Mouse (Mus musculus): ENCODE measurements around the gene Ntm. TPM values are rescaled to one million over a fixed set of nuclear protein-coding genes. Genes with fewer than 3 reads are reported as not detected.
A peak's percentile ranks its signal among the peaks of the same experiment; 100 is the strongest.

The Ntm gene
- polyA plus RNA-seq, 1 experiment from 2014 or later: 26.5 TPM

DNA sequence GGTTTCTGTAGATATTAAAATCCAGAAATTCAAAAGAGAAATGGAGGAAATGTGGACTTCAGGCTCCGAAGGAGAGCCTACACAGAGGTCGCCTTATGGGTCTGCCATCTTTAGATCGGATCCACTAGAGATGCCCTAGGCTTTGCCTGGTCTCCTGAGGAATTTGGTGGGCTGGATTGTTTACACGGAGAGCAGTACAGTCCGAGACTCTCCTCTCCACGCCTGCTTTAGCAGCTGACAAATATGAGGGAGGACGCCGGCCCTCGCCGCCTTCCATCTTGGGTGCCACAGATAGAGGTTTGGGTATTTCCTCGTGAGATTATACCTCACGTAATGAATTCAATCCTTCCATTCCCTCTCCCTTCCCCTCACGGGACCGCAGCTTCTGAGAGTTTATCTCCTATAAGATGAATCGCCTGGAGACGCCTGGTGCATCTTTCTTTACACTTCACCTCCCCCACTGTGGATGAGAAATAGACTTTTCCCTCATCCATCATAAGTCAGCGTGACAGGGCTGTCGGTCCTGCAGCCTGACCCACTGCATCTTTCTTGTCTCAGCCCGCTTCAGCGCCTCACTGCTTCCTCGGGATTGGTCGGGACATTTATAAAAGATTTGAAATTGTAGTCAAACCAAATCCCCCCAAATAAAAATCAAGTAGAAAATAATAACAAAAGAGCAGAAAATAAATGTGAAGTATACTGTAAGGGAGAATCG lies 191.7 kb downstream of the Ntm start:
- Histone ChIP-seq H3K4me1 (replicated peaks) (peaks cover 8% of the 10 kb centered on the region; the same call in 1 of the 2 replicates), H3K4me3 (no peak overlapping the region), H3K36me3 (no peaks in the 10 kb centered on the region), H3K4me2 (peak overlapping the region; percentile 27; the same call in 1 of the 2 replicates), H3K27me3 (no peaks in the 10 kb centered on the region), H3K9me3 (replicated peaks) (no peaks in the 10 kb centered on the region), H3K27ac (no peak overlapping the region), H3K9ac (no peak overlapping the region)
- WGBS: 47% methylated on average over 23 of the region's 23 CpGs
- no peak for ATAC-seq (replicated peaks; ENCODE audit: insufficient number of reproducible peaks, insufficient read depth, low FRiP score, low read depth)

DNA sequence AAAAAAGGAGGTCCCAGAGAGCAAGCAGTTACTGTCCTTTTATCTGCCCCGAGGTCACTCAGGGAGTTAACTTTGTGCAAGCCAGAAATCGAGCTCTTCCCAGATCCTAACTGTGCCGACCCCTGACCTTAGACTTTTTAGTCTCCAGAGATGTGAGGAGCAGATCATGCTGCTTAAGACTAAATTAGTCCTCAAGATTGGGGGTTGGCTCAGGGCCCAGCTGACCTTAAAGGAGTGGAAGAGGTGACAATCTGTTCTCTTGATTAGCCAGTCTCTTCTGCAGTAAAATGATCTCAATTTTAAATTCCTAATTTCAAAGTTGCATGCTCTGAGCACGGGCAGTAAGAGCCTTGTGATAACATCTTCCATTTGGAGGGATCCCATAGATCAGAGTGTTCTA lies 193.6 kb downstream of the Ntm start:
- H3K27me3 ChIP-seq: no peaks in the 10 kb centered on the region
- H3K36me3 ChIP-seq: no peaks in the 10 kb centered on the region
- WGBS: 51% methylated on average over 4 of the region's 4 CpGs

DNA sequence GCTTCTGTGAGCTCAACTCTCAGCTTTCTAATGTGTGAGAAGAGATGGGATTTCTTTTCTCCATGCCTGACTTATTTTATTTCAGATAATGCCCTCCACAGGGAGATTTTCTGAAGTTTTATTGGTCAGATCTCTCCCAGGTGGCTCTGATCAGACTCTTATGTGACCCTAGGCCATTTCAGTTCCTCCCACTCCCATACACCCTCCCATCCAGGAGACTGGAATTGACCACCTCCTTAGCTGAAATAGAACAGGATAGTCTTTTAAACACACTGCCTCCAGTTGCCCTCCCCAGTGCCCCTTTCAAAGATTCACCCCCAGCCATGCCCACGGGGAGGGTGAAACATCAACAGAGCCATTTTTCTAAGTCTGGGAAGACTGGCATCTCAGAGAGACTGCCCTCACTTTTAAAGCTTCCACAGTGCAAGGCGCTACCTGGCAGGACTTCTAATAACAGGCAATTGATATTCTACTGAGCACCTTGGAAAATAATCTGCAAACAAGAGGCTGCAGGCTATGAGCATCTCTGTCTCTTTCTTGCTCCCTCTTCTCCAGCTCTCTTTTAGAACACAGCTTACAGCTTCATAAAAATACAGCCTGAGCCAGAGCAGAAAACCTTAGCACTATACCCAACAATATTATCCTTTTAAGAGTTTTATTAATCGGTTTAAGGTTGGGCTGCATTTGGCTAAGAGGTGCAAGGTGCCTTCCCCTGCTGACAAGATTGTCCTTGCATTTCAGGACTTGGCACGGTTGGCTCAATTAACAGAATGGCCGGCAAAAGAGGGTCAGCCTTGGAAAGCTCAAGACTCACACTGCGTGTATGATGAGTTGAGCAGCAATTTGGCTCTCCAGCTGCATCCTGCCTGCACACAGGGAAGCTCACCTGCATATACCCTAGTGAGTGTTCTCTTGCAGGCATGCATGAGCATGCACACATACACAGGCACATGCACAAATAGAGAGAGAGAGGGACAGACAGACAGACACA lies 196.7 kb downstream of the Ntm start:
- Histone ChIP-seq H3K4me3 (no peak overlapping the region), H3K27me3 (no peaks in the 10 kb centered on the region), H3K9me3 (replicated peaks) (no peaks in the 10 kb centered on the region), H3K9ac (no peak overlapping the region), H3K36me3 (no peaks in the 10 kb centered on the region), H3K4me1 (replicated peaks) (peaks cover 6% of the 10 kb centered on the region; the same call in 1 of the 2 replicates), H3K27ac (no peak overlapping the region), H3K4me2 (no peak overlapping the region)
- ATAC-seq (replicated peaks; ENCODE audit: insufficient number of reproducible peaks, insufficient read depth, low FRiP score, low read depth): no peak
- 66% methylated on average over 6 of the region's 6 CpGs for WGBS

More for the DNA sequence above, 193.6 kb downstream of the Ntm start:
- no peak overlapping the region for H3K27ac ChIP-seq
- H3K9ac ChIP-seq: no peak overlapping the region
- H3K4me2 ChIP-seq: no peak overlapping the region
- no peak overlapping the region for H3K4me3 ChIP-seq
- H3K4me1 ChIP-seq (replicated peaks): peaks cover 8% of the 10 kb centered on the region; the same call in 1 of the 2 replicates
- H3K9me3 ChIP-seq (replicated peaks): no peaks in the 10 kb centered on the region
- ATAC-seq (replicated peaks; ENCODE audit: insufficient number of reproducible peaks, insufficient read depth, low FRiP score, low read depth): no peak

DNA sequence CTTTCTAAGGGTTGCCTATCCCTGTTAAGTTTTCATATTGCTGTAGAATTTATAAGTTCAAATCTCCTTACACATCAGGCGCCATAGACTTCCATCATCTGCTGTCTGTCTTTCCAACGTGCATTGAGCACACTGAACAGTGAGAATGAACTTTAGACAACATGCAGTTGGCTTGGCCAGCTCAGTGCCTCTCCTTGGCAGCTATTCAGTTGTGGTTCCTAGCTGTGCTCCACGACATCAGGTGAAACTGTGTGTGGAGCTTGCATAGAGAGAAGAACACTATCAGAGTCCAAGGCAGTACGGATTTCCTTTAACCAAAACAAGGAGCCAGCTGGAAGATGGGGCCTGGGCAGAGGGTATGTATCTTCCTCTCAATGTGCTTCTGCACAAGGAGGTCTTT lies 199.6 kb downstream of the Ntm start:
- Histone ChIP-seq H3K27me3 (no peaks in the 10 kb centered on the region), H3K27ac (no peak overlapping the region), H3K36me3 (no peaks in the 10 kb centered on the region), H3K4me3 (no peak overlapping the region), H3K4me2 (no peak overlapping the region), H3K9me3 (replicated peaks) (no peaks in the 10 kb centered on the region), H3K4me1 (replicated peaks) (peaks cover 6% of the 10 kb centered on the region; the same call in 1 of the 2 replicates), H3K9ac (no peak overlapping the region)
- 78% methylated on average over 4 of the region's 4 CpGs for WGBS
- ATAC-seq (replicated peaks; ENCODE audit: insufficient number of reproducible peaks, insufficient read depth, low FRiP score, low read depth): no peak

DNA sequence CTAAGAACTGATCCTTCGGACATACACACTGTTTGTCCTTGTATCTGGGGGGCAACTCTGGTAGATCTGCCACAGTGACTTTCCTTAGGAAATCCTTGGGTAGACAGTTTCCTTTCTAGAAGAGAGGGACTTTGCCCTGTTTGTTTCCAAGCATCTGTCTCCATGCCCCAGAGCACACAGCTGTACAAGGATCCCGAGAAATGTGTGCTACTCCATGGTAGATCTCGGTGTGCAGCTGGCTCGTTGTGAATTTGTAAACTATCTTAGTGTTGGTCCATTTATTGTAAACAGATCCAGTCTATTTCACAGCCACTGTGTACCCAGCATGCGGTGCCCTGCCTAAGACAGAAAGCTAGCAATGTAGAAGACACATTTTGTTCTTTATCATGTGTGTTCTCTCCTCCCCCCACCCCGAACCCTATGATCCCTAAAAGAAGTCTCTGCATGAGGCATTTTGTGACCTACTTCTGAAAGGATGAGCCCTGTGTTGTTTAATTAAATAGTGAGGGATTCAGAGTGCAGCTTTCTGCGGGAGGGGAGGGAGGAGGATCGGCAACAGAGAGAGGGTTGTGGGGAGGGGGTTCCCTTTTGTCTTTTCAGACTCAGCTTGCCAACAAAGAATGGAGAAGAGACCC lies 200.9 kb downstream of the Ntm start:
- Histone ChIP-seq H3K4me1 (replicated peaks) (no peaks in the 10 kb centered on the region), H3K9me3 (replicated peaks) (no peaks in the 10 kb centered on the region), H3K4me3 (no peak overlapping the region), H3K27me3 (no peaks in the 10 kb centered on the region), H3K4me2 (no peak overlapping the region), H3K36me3 (no peaks in the 10 kb centered on the region), H3K27ac (no peak overlapping the region), H3K9ac (no peak overlapping the region)
- ATAC-seq (replicated peaks; ENCODE audit: insufficient number of reproducible peaks, insufficient read depth, low FRiP score, low read depth): no peak
- WGBS: 73% methylated on average over 8 of the region's 8 CpGs

DNA sequence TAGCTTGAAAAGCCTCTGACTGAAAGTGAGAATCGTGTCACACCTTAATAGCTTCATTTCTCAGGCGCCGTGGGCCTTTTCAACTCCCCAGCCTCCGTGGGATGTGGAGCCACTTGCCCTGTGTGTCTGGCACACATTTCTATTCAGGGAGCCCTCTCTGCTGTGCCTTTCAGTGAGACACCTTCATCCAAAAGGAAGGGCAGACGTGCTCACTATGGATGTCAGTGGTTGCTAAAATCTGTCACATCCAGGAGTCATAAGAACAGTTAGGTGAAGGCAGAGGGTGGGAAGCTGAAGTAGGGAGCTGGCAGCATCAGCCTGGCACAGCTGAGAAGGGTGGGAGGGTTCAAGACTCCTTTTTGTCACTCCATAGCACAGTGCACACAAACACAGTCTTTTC lies 201.4 kb downstream of the Ntm start:
- 68% methylated on average over 5 of the region's 5 CpGs for WGBS
- H3K9me3 ChIP-seq (replicated peaks): no peaks in the 10 kb centered on the region
- H3K4me3 ChIP-seq: no peak overlapping the region
- no peak overlapping the region for H3K9ac ChIP-seq
- H3K4me1 ChIP-seq (replicated peaks): no peaks in the 10 kb centered on the region
- no peaks in the 10 kb centered on the region for H3K36me3 ChIP-seq
- H3K27ac ChIP-seq: no peak overlapping the region
- H3K4me2 ChIP-seq: no peak overlapping the region
- no peak for ATAC-seq (replicated peaks; ENCODE audit: insufficient number of reproducible peaks, insufficient read depth, low FRiP score, low read depth)
- no peaks in the 10 kb centered on the region for H3K27me3 ChIP-seq

DNA sequence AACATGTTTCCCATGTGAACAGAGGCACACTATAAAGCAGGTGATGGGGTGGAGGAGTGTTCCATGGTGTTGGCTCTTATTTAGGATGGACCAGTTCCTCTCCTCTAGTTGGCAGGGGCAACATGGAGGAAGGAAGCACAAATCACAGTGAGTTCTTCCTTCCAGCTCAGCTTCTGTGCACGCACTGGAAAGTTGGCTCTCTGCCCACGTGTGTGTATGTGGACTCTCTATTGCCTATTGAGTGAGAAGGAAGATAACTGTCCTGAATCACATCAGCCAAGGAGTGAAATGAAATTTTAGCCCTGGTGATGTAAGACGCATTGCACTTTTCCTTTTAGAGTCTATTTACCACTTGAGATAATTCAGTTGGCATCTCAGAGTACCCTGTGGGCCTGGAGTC lies 203.0 kb downstream of the Ntm start:
- 30% methylated on average over 3 of the region's 3 CpGs for WGBS
- no peak overlapping the region for H3K9ac ChIP-seq
- H3K4me1 ChIP-seq (replicated peaks): no peaks in the 10 kb centered on the region
- no peaks in the 10 kb centered on the region for H3K36me3 ChIP-seq
- ATAC-seq (replicated peaks; ENCODE audit: insufficient number of reproducible peaks, insufficient read depth, low FRiP score, low read depth): peak; percentile 43; the same call in 1 of the 2 replicates
- no peaks in the 10 kb centered on the region for H3K9me3 ChIP-seq (replicated peaks)
- H3K27me3 ChIP-seq: no peaks in the 10 kb centered on the region
- no peak overlapping the region for H3K4me3 ChIP-seq
- H3K4me2 ChIP-seq: no peak overlapping the region
- H3K27ac ChIP-seq: no peak overlapping the region

DNA sequence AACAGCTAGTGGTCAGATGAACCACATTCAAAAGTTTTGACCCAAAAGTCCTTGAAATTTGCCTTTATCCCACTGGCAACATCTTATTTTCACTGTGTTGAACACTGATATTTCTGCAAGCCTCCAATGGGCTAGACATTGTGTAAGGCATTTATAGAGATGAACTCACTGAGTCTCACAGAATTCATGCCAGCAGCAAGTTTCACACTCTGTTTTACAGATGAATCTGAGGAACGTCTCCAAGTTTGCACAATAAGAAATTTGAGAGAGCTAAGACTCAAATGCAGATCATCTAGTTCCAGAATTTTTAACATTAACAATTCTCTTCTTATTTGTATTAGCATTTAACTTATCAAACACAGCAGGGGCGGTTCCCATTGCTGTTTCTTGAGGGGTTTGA lies 203.9 kb downstream of the Ntm start:
- H3K4me2 ChIP-seq: no peak overlapping the region
- H3K9me3 ChIP-seq (replicated peaks): no peaks in the 10 kb centered on the region
- no peak for ATAC-seq (replicated peaks; ENCODE audit: insufficient number of reproducible peaks, insufficient read depth, low FRiP score, low read depth)
- H3K4me1 ChIP-seq (replicated peaks): no peaks in the 10 kb centered on the region
- 79% methylated on average over 2 of the region's 2 CpGs for WGBS
- H3K27me3 ChIP-seq: no peaks in the 10 kb centered on the region
- no peak overlapping the region for H3K27ac ChIP-seq
- no peak overlapping the region for H3K9ac ChIP-seq
- no peak overlapping the region for H3K4me3 ChIP-seq
- H3K36me3 ChIP-seq: no peaks in the 10 kb centered on the region

DNA sequence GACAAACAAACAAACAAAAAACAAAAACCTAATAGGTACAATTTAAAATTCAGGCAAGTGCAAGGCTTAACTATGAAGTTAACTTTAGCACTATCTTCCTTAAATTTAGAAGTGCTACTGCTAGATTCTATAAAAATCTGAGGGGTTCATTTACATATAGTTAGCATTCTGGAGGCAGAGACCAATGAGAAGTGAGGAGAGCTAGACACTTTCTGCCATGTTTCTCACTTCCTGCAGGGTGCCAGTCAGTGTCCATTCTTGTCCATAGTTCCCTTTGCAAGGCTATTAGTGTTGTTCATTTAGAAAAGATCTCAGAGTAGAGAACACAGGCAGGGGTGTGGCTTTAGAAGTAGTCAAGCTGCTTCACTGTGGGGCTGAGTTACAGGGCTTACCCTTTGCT lies 208.6 kb downstream of the Ntm start:
- no peaks in the 10 kb centered on the region for H3K36me3 ChIP-seq
- no peaks in the 10 kb centered on the region for H3K27me3 ChIP-seq
- no peak overlapping the region for H3K4me2 ChIP-seq
- no peak for ATAC-seq (replicated peaks; ENCODE audit: insufficient number of reproducible peaks, insufficient read depth, low FRiP score, low read depth)
- no peak overlapping the region for H3K27ac ChIP-seq
- H3K9me3 ChIP-seq (replicated peaks): no peaks in the 10 kb centered on the region
- H3K9ac ChIP-seq: no peak overlapping the region
- no peak overlapping the region for H3K4me3 ChIP-seq
- peaks cover 9% of the 10 kb centered on the region for H3K4me1 ChIP-seq (replicated peaks)

DNA sequence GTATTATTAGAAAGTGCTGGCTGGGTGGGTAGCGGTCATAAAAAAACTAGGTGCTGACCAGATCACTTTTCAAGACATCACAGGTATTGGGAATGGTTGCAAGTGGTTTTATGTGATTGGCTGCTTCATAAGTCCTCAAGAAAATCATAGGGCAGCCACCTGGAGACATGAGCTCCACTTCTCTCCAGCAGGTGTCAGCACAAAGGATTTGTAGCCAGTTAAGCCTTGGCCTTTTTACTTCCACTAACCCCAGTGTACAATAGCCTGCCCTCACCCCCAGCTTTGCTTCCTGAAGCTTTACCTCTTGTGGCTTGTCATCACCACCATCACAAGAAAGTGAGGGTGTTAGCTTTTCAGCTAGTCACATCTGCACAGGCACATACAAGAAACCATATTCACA lies 211.5 kb downstream of the Ntm start:
- 51% methylated on average over 1 of the region's 1 CpGs for WGBS
- Histone ChIP-seq H3K27me3 (no peaks in the 10 kb centered on the region), H3K4me2 (no peak overlapping the region), H3K4me1 (replicated peaks) (peaks cover 9% of the 10 kb centered on the region), H3K4me3 (no peak overlapping the region), H3K27ac (no peak overlapping the region), H3K9me3 (replicated peaks) (no peaks in the 10 kb centered on the region), H3K36me3 (no peaks in the 10 kb centered on the region), H3K9ac (no peak overlapping the region)
- ATAC-seq (replicated peaks; ENCODE audit: insufficient number of reproducible peaks, insufficient read depth, low FRiP score, low read depth): no peak

DNA sequence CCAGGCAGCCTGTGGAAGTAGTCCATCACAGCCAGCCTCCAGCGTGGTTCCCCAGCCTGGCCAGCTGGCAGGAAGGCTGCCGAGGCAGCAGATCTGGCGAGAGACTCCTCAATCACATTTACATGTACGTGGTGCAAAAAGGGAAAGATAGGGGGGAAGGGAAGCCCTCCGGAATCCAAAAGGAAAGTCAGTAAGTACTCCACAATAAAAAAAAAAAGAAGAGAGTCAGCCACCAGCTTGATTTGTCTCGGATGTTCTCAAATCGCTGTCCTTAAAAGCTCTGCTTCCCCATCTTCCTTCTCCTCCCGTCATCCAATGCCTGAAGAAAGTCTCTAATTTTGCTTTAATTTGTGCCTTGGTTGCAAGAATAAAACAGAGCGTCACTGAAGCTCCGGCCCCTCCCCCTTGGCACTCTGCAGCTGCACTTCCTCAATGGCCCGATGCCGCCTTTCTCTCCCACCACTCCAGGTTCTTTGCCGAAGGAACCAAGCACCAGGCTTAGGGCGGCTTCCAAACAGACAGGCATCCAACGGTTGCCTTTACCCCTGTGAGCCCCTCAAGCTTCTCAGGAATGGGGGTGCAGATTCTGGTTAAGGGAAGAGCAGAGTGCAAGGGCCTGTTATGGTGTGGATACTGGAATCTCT lies 212.4 kb downstream of the Ntm start:
- H3K4me3 ChIP-seq: peak overlapping the region; percentile 31
- H3K9ac ChIP-seq: peak overlapping the region; percentile 29; the same call in 1 of the 2 replicates

More for the DNA sequence above, 212.4 kb downstream of the Ntm start:
- H3K36me3 ChIP-seq: no peaks in the 10 kb centered on the region
- no peak for ATAC-seq (replicated peaks; ENCODE audit: insufficient number of reproducible peaks, insufficient read depth, low FRiP score, low read depth)
- peaks cover 9% of the 10 kb centered on the region for H3K4me1 ChIP-seq (replicated peaks)
- H3K4me2 ChIP-seq: peak overlapping the region; percentile 57
- H3K27me3 ChIP-seq: no peaks in the 10 kb centered on the region
- no peak overlapping the region for H3K27ac ChIP-seq
- H3K9me3 ChIP-seq (replicated peaks): no peaks in the 10 kb centered on the region
- WGBS: 12% methylated on average over 15 of the region's 15 CpGs

Measured in heart, embryonic 15.5 days (tissue).